Mouse (Mus musculus): ENCODE data around the gene Pspc1. TPM values are rescaled to one million over a fixed set of nuclear protein-coding genes. Genes with fewer than 3 reads are reported as not detected.
"Not testable (repeated sequence)": the region's sequence is repeated elsewhere in the genome, so short reads cannot be mapped to it uniquely, and the experiment has no call there.

Gene Pspc1
- 37.0 and 42.6 TPM in 2 replicates for polyA plus RNA-seq (2016; fragmentation: Nextera tagmentation; extraction: Ambion mirVana)

DNA sequence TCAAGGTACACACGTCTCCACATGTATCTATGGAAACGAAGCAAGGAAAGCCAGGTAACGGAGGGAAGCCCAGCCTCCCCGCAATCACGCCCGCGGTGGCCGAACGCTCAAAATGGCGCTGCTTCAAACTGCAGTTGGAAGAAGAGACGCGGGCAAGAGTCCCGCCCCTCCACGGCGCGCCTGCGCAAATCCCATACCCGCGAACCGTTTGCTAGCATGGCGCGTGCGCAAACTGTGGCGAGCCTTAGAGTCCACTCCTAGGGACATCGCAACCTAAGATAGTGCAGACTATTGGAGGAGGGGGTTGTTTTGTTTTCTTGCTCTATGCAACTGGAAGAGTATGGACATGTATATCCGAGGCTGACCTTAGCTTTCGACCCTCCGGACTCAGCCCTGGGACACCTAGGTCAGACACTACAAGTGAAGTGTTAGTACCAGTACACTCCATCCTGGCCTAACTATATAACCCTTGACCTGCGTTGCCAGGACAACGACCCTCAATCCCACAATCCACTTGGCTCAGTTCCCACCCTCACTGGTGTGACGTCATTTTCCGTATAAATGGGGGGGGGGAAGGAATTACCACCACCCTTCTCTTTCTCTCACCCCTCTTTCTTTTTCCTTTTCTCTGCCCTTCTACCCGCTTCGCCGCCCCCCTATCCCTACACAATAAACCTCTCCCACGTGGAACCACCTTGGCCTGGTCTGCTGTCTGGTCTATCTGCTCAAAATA is at the start of gene Pspc1:
Pspc1 (minus strand) TSS at position 117 of the 733 bp plus-strand sequence.
- peaks cover 14% of the 10 kb centered on the region for H3K4me1 ChIP-seq
- H3K9me3 ChIP-seq (replicated peaks) = no peaks in the 10 kb centered on the region
- peak within 1 kb of the TSS; percentile 96 for H3K4me3 ChIP-seq
- no peaks in the 10 kb centered on the region for H3K27me3 ChIP-seq (ENCODE audit: low read depth, poor library complexity, severe bottlenecking)
- H3K27ac ChIP-seq = peak within 1 kb of the TSS; percentile 95
- peaks cover 13% of the 10 kb centered on the region for H3K36me3 ChIP-seq
- under 1% methylated on average over 36 of the region's 36 CpGs for WGBS
- peak; percentile 99 for DNase-seq (ENCODE audit: low spot score)

DNA sequence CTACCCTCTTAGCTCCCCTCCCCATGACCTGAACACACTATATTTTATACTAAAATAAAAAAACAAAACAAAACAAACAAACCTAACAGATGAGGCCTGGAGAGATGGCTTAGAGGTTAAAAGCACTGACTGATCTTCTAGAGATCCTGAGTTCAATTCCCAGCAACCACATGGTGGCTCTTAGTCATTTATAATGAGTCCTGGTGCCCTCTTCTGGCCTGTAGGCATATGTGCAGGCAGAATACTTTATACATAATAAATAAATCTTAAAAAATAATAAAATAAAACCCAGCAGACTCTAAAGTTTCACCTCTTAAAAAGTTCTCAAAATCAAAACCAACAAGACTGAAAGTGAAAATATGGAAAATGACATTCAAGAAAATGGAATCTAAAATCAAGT is 46.4 kb upstream of the Pspc1 start:
- DNase-seq (ENCODE audit: low spot score) = no peak
- Histone ChIP-seq H3K27ac (no peak overlapping the region), H3K36me3 (no peaks in the 10 kb centered on the region)

DNA sequence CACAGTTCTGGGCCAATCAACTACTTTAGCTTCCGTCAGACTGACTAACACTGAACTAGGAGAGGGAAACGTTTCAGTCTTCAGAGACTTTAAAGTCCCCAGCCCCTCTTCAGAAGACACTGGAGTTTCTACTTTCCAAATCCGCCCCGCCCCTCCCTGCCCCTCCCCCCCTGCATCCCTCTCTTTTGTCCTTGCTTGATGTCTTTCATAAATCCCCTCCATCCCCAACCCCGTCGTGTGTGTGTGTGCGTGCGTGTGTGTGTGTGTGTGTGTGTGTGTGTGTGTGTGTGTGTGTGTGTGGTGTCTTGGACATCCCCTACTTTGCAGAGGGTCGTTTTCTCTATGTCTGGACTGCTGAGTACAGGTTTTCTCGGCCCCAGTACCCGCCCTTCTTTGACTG is 39.5 kb upstream of the Pspc1 start:
- H3K4me3 ChIP-seq = peak overlapping the region; percentile 27
- H3K36me3 ChIP-seq = no peaks in the 10 kb centered on the region
- H3K9me3 ChIP-seq (replicated peaks) = no peaks in the 10 kb centered on the region
- H3K4me1 ChIP-seq = peaks cover 19% of the 10 kb centered on the region
- H3K27me3 ChIP-seq (ENCODE audit: low read depth, poor library complexity, severe bottlenecking) = no peaks in the 10 kb centered on the region
- DNase-seq (ENCODE audit: low spot score) = peak; percentile 41
- H3K27ac ChIP-seq = peak overlapping the region; percentile 64
- 12% methylated on average over 11 of the region's 11 CpGs for WGBS

More for the DNA sequence above, 46.4 kb upstream of the Pspc1 start:
- Histone ChIP-seq H3K4me3 (no peak overlapping the region), H3K27me3 (ENCODE audit: low read depth, poor library complexity, severe bottlenecking) (no peaks in the 10 kb centered on the region), H3K9me3 (replicated peaks) (no peaks in the 10 kb centered on the region), H3K4me1 (no peaks in the 10 kb centered on the region)

- Histone ChIP-seq H3K27ac (0 out of 2 replicates have a peak overlapping the region, but pooled peaks have one; percentile 64), H3K4me1 (peaks cover 21% of the 10 kb centered on the region), H3K27me3 (ENCODE audit: low read depth, poor library complexity, severe bottlenecking) (no peaks in the 10 kb centered on the region), H3K36me3 (no peaks in the 10 kb centered on the region), H3K9me3 (replicated peaks) (no peaks in the 10 kb centered on the region), H3K4me3 (no peak overlapping the region)
- DNase-seq (ENCODE audit: low spot score) = no peak
- 67% methylated on average over 4 of the region's 4 CpGs for whole genome bisulfite sequencing
These were observed 39.0 kb upstream of the Pspc1 start for GRCm38 (mm10) chr14:56817131-56817530.

GRCm38 (mm10) chr14:56816541-56816940 is 38.4 kb upstream of the Pspc1 start:
- H3K27me3 ChIP-seq (ENCODE audit: low read depth, poor library complexity, severe bottlenecking) = no peaks in the 10 kb centered on the region
- H3K36me3 ChIP-seq = no peaks in the 10 kb centered on the region
- H3K27ac ChIP-seq = no peak overlapping the region
- 96% methylated on average over 4 of the region's 4 CpGs for WGBS
- no peak overlapping the region for H3K4me3 ChIP-seq
- H3K9me3 ChIP-seq (replicated peaks) = no peaks in the 10 kb centered on the region
- no peak for DNase-seq (ENCODE audit: low spot score)
- peaks cover 21% of the 10 kb centered on the region for H3K4me1 ChIP-seq

GRCm38 (mm10) chr14:56812520-56813036 is 34.5 kb upstream of the Pspc1 start:
- Histone ChIP-seq H3K9me3 (replicated peaks) (no peaks in the 10 kb centered on the region), H3K4me3 (peak overlapping the region; percentile 60), H3K4me1 (peaks cover 21% of the 10 kb centered on the region), H3K27ac (peak overlapping the region; percentile 96), H3K36me3 (peaks cover 18% of the 10 kb centered on the region), H3K27me3 (ENCODE audit: low read depth, poor library complexity, severe bottlenecking) (no peaks in the 10 kb centered on the region)
- WGBS = under 1% methylated on average over 35 of the region's 35 CpGs
- peak; percentile 85 for DNase-seq (ENCODE audit: low spot score)

DNA sequence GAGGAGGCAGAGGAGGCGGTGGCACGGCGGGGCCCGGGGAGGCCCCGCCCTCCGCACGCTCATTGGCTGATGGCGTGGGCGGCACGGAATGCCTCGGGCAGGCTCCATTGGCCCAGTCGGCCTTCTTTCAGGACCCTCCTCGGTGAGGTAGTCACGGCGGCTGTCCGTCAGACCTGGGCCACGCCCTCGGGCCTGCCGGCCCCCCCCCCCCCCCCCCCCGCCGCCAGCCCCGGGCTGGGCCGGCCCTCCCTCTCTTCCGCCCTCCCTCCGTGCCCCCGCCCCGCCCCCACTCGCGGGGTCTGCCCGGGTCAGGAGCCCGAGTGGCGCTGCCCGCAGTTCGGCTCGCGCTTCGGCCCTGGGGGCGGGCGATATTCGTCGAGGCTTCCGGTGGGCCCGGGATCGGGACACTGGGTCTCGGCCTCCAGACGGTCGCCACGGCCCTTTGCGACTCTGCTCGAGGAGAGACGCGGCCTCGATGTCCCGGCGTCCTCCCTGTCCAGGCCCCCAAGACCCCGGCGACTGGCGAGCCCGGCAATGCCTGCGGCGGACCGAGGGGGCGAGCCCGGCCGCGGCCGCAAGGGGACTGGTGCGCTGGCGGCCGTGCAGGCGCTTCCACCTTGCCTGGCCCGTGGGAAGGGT is 33.7 kb upstream of the Pspc1 start, which contains the start of gene Zmym5:
Zmym5 (minus strand) TSS at position 16 of the 639 bp plus-strand sequence.
- peak; percentile 94 for DNase-seq (ENCODE audit: low spot score)
- WGBS = under 1% methylated on average over 29 of the region's 72 CpGs
- H3K27ac ChIP-seq = peak within 1 kb of the TSS; percentile 96
- peaks cover 20% of the 10 kb centered on the region for H3K36me3 ChIP-seq
- H3K9me3 ChIP-seq (replicated peaks); H3K27me3 ChIP-seq (ENCODE audit: low read depth, poor library complexity, severe bottlenecking): not testable (repeated sequence)
- peak within 1 kb of the TSS; percentile 75 for H3K4me3 ChIP-seq
- peaks cover 17% of the 10 kb centered on the region for H3K4me1 ChIP-seq

- H3K4me3 ChIP-seq = peak overlapping the region; percentile 75
- peak; percentile 66 for DNase-seq (ENCODE audit: low spot score)
- H3K36me3 ChIP-seq = peaks cover 26% of the 10 kb centered on the region
- peaks cover 17% of the 10 kb centered on the region for H3K4me1 ChIP-seq
- H3K27me3 ChIP-seq (ENCODE audit: low read depth, poor library complexity, severe bottlenecking); H3K9me3 ChIP-seq (replicated peaks): not testable (repeated sequence)
- WGBS = under 1% methylated on average over 56 of the region's 86 CpGs
- peak overlapping the region; percentile 91 for H3K27ac ChIP-seq
These were observed 32.9 kb upstream of the Pspc1 start for GRCm38 (mm10) chr14:56810781-56811690.

DNA sequence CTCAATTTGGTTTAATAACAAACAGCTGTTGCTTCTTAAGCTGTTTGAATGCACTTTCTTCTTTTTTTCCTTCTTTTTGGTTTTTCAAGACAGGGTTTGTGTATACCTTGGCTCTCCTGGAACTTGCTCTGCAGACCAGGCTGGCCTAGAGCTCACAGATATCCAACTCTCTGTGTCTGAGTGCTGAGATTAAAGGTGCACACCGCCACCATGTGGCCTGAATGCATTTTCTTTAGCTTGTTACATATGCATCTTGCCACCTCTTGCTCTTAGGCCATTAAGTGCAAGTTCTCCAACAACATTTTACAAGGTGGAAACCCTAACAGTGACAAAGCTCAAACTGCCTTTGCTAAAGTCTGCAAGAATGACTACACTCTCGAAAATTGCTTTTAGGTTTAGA is 15.1 kb upstream of the Pspc1 start:
- Histone ChIP-seq H3K36me3 (peaks cover 72% of the 10 kb centered on the region), H3K4me3 (no peak overlapping the region), H3K4me1 (no peaks in the 10 kb centered on the region), H3K27me3 (ENCODE audit: low read depth, poor library complexity, severe bottlenecking) (no peaks in the 10 kb centered on the region), H3K27ac (no peak overlapping the region), H3K9me3 (replicated peaks) (no peaks in the 10 kb centered on the region)
- DNase-seq (ENCODE audit: low spot score) = peak; percentile 52
- WGBS = 55% methylated on average over 2 of the region's 2 CpGs

GRCm38 (mm10) chr14:56784575-56784974 is 6.5 kb upstream of the Pspc1 start:
- Histone ChIP-seq H3K9me3 (replicated peaks) (no peaks in the 10 kb centered on the region), H3K4me3 (no peak overlapping the region), H3K27me3 (ENCODE audit: low read depth, poor library complexity, severe bottlenecking) (no peaks in the 10 kb centered on the region), H3K4me1 (no peaks in the 10 kb centered on the region), H3K27ac (no peak overlapping the region), H3K36me3 (no peaks in the 10 kb centered on the region)
- WGBS = 91% methylated on average over 1 of the region's 1 CpGs
- DNase-seq (ENCODE audit: low spot score) = no peak

GRCm38 (mm10) chr14:56778933-56779300 is 801 bp upstream of the Pspc1 start:
- DNase-seq (ENCODE audit: low spot score) = no peak
- Histone ChIP-seq H3K4me3 (peak overlapping the region; percentile 96), H3K36me3 (peaks cover 13% of the 10 kb centered on the region), H3K4me1 (peaks cover 14% of the 10 kb centered on the region), H3K9me3 (replicated peaks) (no peaks in the 10 kb centered on the region), H3K27ac (peak overlapping the region; percentile 95), H3K27me3 (ENCODE audit: low read depth, poor library complexity, severe bottlenecking) (no peaks in the 10 kb centered on the region)
- WGBS = 59% methylated on average over 3 of the region's 3 CpGs

- WGBS = under 1% methylated on average over 71 of the region's 71 CpGs
- Histone ChIP-seq H3K36me3 (peaks cover 18% of the 10 kb centered on the region), H3K4me1 (peaks cover 14% of the 10 kb centered on the region), H3K4me3 (peak overlapping the region; percentile 96), H3K9me3 (replicated peaks) (no peaks in the 10 kb centered on the region), H3K27ac (peak overlapping the region; percentile 95), H3K27me3 (ENCODE audit: low read depth, poor library complexity, severe bottlenecking) (no peaks in the 10 kb centered on the region)
- DNase-seq (ENCODE audit: low spot score) = peak; percentile 77
These were observed 568 bp downstream of the Pspc1 start for GRCm38 (mm10) chr14:56777360-56778136.
